Mouse (Mus musculus): Measurements from ENCODE around the gene D130043K22Rik.

DNA sequence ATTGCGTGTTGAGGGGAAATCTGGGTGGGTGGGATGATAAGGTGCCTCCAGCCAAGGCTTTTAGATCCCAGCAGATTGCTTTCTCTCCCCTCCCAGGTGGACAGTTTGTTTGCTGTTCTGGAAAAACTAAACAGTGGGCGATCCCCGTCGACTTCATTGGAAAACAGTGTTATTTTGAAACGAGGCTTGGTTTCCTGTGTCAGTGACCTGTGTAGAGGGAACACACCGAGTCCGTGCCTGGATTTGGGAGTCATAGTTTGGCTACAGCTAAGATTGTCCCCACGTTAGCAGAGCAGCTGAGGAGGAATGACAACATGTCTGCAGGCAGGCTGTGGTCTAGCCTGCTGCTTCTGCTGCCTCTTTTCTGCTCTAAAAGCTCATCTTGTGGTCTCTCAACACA, 98.4 kb downstream of the D130043K22Rik start:
- TF ChIP-seq CTCF (IDR thresholded peaks at IDR 0.05; ENCODE audit: extremely low read depth, insufficient read depth, insufficient read length, insufficient replicate concordance) (no peak), POLR2A (IDR thresholded peaks at IDR 0.05; ENCODE audit: low read depth, low read length) (no peak)

Measured in spleen, adult 2 months (tissue).